Mouse (Mus musculus): ENCODE results near the gene Olfr1302.

Olfr1302 gene

GRCm38 (mm10) chr2:111777129-111777528 lies at the start of gene Olfr1302:
Gene Olfr1302 (plus strand): TSS chr2:111777429.
- no peak for DNase-seq

DNA sequence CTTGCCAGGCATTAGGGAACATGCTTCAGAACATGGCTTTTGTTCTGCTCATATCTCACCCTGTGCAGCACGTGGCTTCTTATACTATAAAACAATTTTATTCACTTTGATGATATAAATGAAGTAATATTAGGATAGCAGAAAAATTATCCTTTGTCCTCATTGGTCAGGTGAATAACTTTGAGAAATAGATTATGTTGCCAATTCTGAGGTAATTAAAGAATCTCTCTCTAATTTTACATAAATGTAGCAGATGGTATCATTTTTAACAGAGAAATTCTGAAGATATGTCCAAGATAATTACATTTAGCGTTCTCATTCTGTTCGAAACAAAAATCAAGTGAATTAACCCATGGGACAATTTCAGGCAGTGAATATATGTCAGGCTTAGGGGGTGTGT lies 26.5 kb upstream of the Olfr1302 start, which contains the start of gene Olfr1301:
Gene Olfr1301, plus strand, starts transcription at position 301 of the 400 bp plus-strand sequence.
- DNase-seq, result no peak

GRCm38 (mm10) chr2:111812936-111813335 lies 35.7 kb downstream of the Olfr1302 start:
- no peak for DNase-seq

DNA sequence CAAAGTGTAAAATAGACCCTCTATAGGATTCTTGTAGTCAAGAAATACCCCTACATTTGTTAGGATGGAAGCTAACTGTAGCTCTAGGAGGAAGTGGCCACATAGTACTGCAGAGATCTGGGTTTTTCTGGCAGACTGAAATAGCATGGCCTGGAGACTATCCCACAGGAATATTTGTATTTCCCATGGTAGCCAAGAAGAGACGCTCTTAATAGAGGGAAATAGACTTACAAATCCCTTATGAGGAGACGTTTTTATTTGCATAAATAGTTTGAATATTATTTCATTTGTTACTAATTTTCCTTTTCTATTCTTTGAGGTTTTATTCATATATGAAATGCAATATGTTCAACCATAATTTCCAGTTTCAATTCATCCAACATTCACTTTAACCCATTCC lies 43.0 kb downstream of the Olfr1302 start, which contains the start of gene Olfr1303:
Gene Olfr1303, minus strand, starts transcription at position 101 of the 400 bp plus-strand sequence.
- DNase-seq, result no peak
